Mouse (Mus musculus): Measurements from ENCODE around the gene Tradd. TPM values are rescaled to one million over a fixed set of nuclear protein-coding genes. Genes with fewer than 3 reads are reported as not detected.

Gene Tradd
- polyA plus RNA-seq, 1 experiment from 2014 or later, result 18.0 TPM

GRCm38 (mm10) chr8:105308428-105308827 lies 44.0 kb upstream of the Tradd start:
- Histone ChIP-seq H3K9ac (ENCODE audit: low read length) (no peak overlapping the region), H3K9me3 (ENCODE audit: control insufficient read depth, low read length) (no peaks in the 10 kb centered on the region), H3K4me2 (ENCODE audit: low read length) (no peak overlapping the region), H3K36me3 (ENCODE audit: control insufficient read depth, insufficient read depth, low read length) (peaks cover 69% of the 10 kb centered on the region), H3K4me3 (ENCODE audit: control insufficient read depth in 1 of 2, insufficient read depth in 1 of 2, low read depth in 1 of 2, low read length in 2 of 2) (no peak overlapping the region), H3K27ac (replicated peaks in 1 of 2; ENCODE audit: control insufficient read depth in 1 of 2, insufficient read depth in 1 of 2, low read depth in 2 of 2, low read length in 2 of 2) (no peak overlapping the region), H3K4me1 (ENCODE audit: control insufficient read depth in 2 of 2, insufficient read depth in 2 of 2, low read length in 2 of 2) (peaks cover 26 to 34% of the 10 kb centered on the region in 2 experiments), H3K27me3 (ENCODE audit: control insufficient read depth, insufficient read depth, low read length) (no peaks in the 10 kb centered on the region)
- WGBS, result 93% methylated on average over 10 of the region's 10 CpGs
- ATAC-seq (ENCODE audit: insufficient number of reproducible peaks, insufficient read depth, low FRiP score, low read depth), result no peak

- Histone ChIP-seq H3K4me2 (ENCODE audit: low read length) (no peak overlapping the region), H3K27ac (replicated peaks in 1 of 2; ENCODE audit: control insufficient read depth in 1 of 2, insufficient read depth in 1 of 2, low read depth in 2 of 2, low read length in 2 of 2) (no peak overlapping the region), H3K9me3 (ENCODE audit: control insufficient read depth, low read length) (no peaks in the 10 kb centered on the region), H3K36me3 (ENCODE audit: control insufficient read depth, insufficient read depth, low read length) (peaks cover 69% of the 10 kb centered on the region), H3K27me3 (ENCODE audit: control insufficient read depth, insufficient read depth, low read length) (no peaks in the 10 kb centered on the region), H3K4me3 (ENCODE audit: control insufficient read depth in 1 of 2, insufficient read depth in 1 of 2, low read depth in 1 of 2, low read length in 2 of 2) (no peak overlapping the region), H3K4me1 (ENCODE audit: control insufficient read depth in 2 of 2, insufficient read depth in 2 of 2, low read length in 2 of 2) (peaks cover 23 to 31% of the 10 kb centered on the region in 2 experiments), H3K9ac (ENCODE audit: low read length) (no peak overlapping the region)
- ATAC-seq (ENCODE audit: insufficient number of reproducible peaks, insufficient read depth, low FRiP score, low read depth), result no peak
- 89% methylated on average over 13 of the region's 13 CpGs for WGBS
Observed at GRCm38 (mm10) chr8:105307670-105308069, 43.3 kb upstream of the Tradd start.

GRCm38 (mm10) chr8:105306146-105306691 lies 41.8 kb upstream of the Tradd start:
- Histone ChIP-seq H3K4me2 (ENCODE audit: low read length) (peak overlapping the region; percentile 83), H3K36me3 (ENCODE audit: control insufficient read depth, insufficient read depth, low read length) (peaks cover 69% of the 10 kb centered on the region), H3K9me3 (ENCODE audit: control insufficient read depth, low read length) (no peaks in the 10 kb centered on the region), H3K4me1 (ENCODE audit: control insufficient read depth in 2 of 2, insufficient read depth in 2 of 2, low read length in 2 of 2) (peaks cover 23 to 31% of the 10 kb centered on the region in 2 experiments), H3K27me3 (ENCODE audit: control insufficient read depth, insufficient read depth, low read length) (no peaks in the 10 kb centered on the region), H3K4me3 (ENCODE audit: control insufficient read depth in 1 of 2, insufficient read depth in 1 of 2, low read depth in 1 of 2, low read length in 2 of 2) (peak overlapping the region; percentile 38 to 46), H3K27ac (replicated peaks in 1 of 2; ENCODE audit: control insufficient read depth in 1 of 2, insufficient read depth in 1 of 2, low read depth in 2 of 2, low read length in 2 of 2) (peak overlapping the region in 1 of 2 experiments; percentile 66; a peak in 2 of 4 replicates), H3K9ac (ENCODE audit: low read length) (peak overlapping the region; percentile 74)
- WGBS, result 46% methylated on average over 5 of the region's 5 CpGs
- ATAC-seq (ENCODE audit: insufficient number of reproducible peaks, insufficient read depth, low FRiP score, low read depth), result no peak

- ATAC-seq (ENCODE audit: insufficient number of reproducible peaks, insufficient read depth, low FRiP score, low read depth), result peak; percentile 41
- H3K36me3 ChIP-seq (ENCODE audit: control insufficient read depth, insufficient read depth, low read length), result peaks cover 75% of the 10 kb centered on the region
- H3K9me3 ChIP-seq (ENCODE audit: control insufficient read depth, low read length), result no peaks in the 10 kb centered on the region
- H3K27ac ChIP-seq (replicated peaks in 1 of 2; ENCODE audit: control insufficient read depth in 1 of 2, insufficient read depth in 1 of 2, low read depth in 2 of 2, low read length in 2 of 2), result peak within 1 kb of the TSS; percentile 53 to 66
- no peaks in the 10 kb centered on the region for H3K27me3 ChIP-seq (ENCODE audit: control insufficient read depth, insufficient read depth, low read length)
- H3K4me3 ChIP-seq (ENCODE audit: control insufficient read depth in 1 of 2, insufficient read depth in 1 of 2, low read depth in 1 of 2, low read length in 2 of 2), result peak within 1 kb of the TSS; percentile 38 to 46
- H3K4me2 ChIP-seq (ENCODE audit: low read length), result peak within 1 kb of the TSS; percentile 83
- peaks cover 23 to 31% of the 10 kb centered on the region in 2 experiments for H3K4me1 ChIP-seq (ENCODE audit: control insufficient read depth in 2 of 2, insufficient read depth in 2 of 2, low read length in 2 of 2)
- WGBS, result 5% methylated on average over 29 of the region's 30 CpGs
- peak within 1 kb of the TSS; percentile 74 for H3K9ac ChIP-seq (ENCODE audit: low read length)
Observed at GRCm38 (mm10) chr8:105305211-105306145, 41.1 kb upstream of the Tradd start, which contains the start of gene Elmo3. Gene Elmo3, plus strand, starts transcription at chr8:105305601.

GRCm38 (mm10) chr8:105304325-105305210 lies 40.2 kb upstream of the Tradd start:
- peaks cover 23 to 31% of the 10 kb centered on the region in 2 experiments for H3K4me1 ChIP-seq (ENCODE audit: control insufficient read depth in 2 of 2, insufficient read depth in 2 of 2, low read length in 2 of 2)
- ATAC-seq (ENCODE audit: insufficient number of reproducible peaks, insufficient read depth, low FRiP score, low read depth), result peak; percentile 11; the same call in 1 of the 2 replicates
- H3K9ac ChIP-seq (ENCODE audit: low read length), result peak overlapping the region; percentile 74
- no peak overlapping the region for H3K4me3 ChIP-seq (ENCODE audit: control insufficient read depth in 1 of 2, insufficient read depth in 1 of 2, low read depth in 1 of 2, low read length in 2 of 2)
- peak overlapping the region in 1 of 2 experiments; percentile 39; a peak in 3 of 4 replicates for H3K27ac ChIP-seq (replicated peaks in 1 of 2; ENCODE audit: control insufficient read depth in 1 of 2, insufficient read depth in 1 of 2, low read depth in 2 of 2, low read length in 2 of 2)
- no peak overlapping the region for H3K4me2 ChIP-seq (ENCODE audit: low read length)
- H3K36me3 ChIP-seq (ENCODE audit: control insufficient read depth, insufficient read depth, low read length), result peaks cover 78% of the 10 kb centered on the region
- WGBS, result 41% methylated on average over 9 of the region's 9 CpGs
- no peaks in the 10 kb centered on the region for H3K27me3 ChIP-seq (ENCODE audit: control insufficient read depth, insufficient read depth, low read length)
- H3K9me3 ChIP-seq (ENCODE audit: control insufficient read depth, low read length), result no peaks in the 10 kb centered on the region

DNA sequence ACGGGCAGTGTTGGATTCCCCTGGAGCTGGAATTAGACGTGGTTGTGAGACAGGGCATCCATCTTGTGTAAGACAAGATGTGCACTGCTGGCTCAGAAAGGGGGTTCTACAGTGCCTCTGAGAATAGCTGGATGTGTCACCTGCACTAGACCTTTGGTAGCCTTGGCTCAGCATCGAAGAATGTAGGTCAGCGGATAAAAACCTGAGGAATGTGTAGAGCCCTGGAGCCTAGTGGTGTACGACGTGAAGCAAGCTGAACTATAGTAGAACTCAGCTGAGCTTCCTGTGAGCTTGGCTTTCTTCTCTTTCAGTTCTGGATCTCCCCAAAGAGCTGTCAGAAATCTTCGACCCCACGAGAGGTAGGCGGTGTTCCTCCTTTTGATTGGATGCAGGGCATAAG lies 39.5 kb upstream of the Tradd start:
- peaks cover 24 to 34% of the 10 kb centered on the region in 2 experiments for H3K4me1 ChIP-seq (ENCODE audit: control insufficient read depth in 2 of 2, insufficient read depth in 2 of 2, low read length in 2 of 2)
- peak overlapping the region; percentile 30 to 39; a peak in 3 of 4 replicates for H3K27ac ChIP-seq (replicated peaks in 1 of 2; ENCODE audit: control insufficient read depth in 1 of 2, insufficient read depth in 1 of 2, low read depth in 2 of 2, low read length in 2 of 2)
- WGBS, result 51% methylated on average over 9 of the region's 9 CpGs
- H3K9ac ChIP-seq (ENCODE audit: low read length), result no peak overlapping the region
- H3K4me3 ChIP-seq (ENCODE audit: control insufficient read depth in 1 of 2, insufficient read depth in 1 of 2, low read depth in 1 of 2, low read length in 2 of 2), result no peak overlapping the region
- H3K4me2 ChIP-seq (ENCODE audit: low read length), result no peak overlapping the region
- no peak for ATAC-seq (ENCODE audit: insufficient number of reproducible peaks, insufficient read depth, low FRiP score, low read depth)
- H3K9me3 ChIP-seq (ENCODE audit: control insufficient read depth, low read length), result no peaks in the 10 kb centered on the region
- peaks cover 76% of the 10 kb centered on the region for H3K36me3 ChIP-seq (ENCODE audit: control insufficient read depth, insufficient read depth, low read length)
- no peaks in the 10 kb centered on the region for H3K27me3 ChIP-seq (ENCODE audit: control insufficient read depth, insufficient read depth, low read length)

- 73% methylated on average over 8 of the region's 8 CpGs for WGBS
- Histone ChIP-seq H3K27ac (replicated peaks in 1 of 2; ENCODE audit: control insufficient read depth in 1 of 2, insufficient read depth in 1 of 2, low read depth in 2 of 2, low read length in 2 of 2) (peak overlapping the region in 1 of 2 experiments; percentile 30; a peak in 1 of 4 replicates), H3K27me3 (ENCODE audit: control insufficient read depth, insufficient read depth, low read length) (no peaks in the 10 kb centered on the region)
Observed at GRCm38 (mm10) chr8:105303396-105303795, 39.0 kb upstream of the Tradd start.

More at GRCm38 (mm10) chr8:105303396-105303795, 39.0 kb upstream of the Tradd start:
- ATAC-seq (ENCODE audit: insufficient number of reproducible peaks, insufficient read depth, low FRiP score, low read depth), result no peak
- H3K9me3 ChIP-seq (ENCODE audit: control insufficient read depth, low read length), result no peaks in the 10 kb centered on the region
- no peak overlapping the region for H3K4me2 ChIP-seq (ENCODE audit: low read length)
- H3K4me1 ChIP-seq (ENCODE audit: control insufficient read depth in 2 of 2, insufficient read depth in 2 of 2, low read length in 2 of 2), result peaks cover 29 to 38% of the 10 kb centered on the region in 2 experiments
- H3K9ac ChIP-seq (ENCODE audit: low read length), result no peak overlapping the region
- H3K4me3 ChIP-seq (ENCODE audit: control insufficient read depth in 1 of 2, insufficient read depth in 1 of 2, low read depth in 1 of 2, low read length in 2 of 2), result no peak overlapping the region
- H3K36me3 ChIP-seq (ENCODE audit: control insufficient read depth, insufficient read depth, low read length), result peaks cover 75% of the 10 kb centered on the region
